Mouse (Mus musculus) cerebellum, postnatal 14 days (tissue): Measurements from ENCODE around the gene Rsg1.

Experiments used
- DNase-seq, 2 experiments: peaks; one replicate each; pipeline ENCODE4 v3.0.0; 2021; ENCODE audit warnings: mixed read lengths in 2 of 2

Gene Rsg1

DNA sequence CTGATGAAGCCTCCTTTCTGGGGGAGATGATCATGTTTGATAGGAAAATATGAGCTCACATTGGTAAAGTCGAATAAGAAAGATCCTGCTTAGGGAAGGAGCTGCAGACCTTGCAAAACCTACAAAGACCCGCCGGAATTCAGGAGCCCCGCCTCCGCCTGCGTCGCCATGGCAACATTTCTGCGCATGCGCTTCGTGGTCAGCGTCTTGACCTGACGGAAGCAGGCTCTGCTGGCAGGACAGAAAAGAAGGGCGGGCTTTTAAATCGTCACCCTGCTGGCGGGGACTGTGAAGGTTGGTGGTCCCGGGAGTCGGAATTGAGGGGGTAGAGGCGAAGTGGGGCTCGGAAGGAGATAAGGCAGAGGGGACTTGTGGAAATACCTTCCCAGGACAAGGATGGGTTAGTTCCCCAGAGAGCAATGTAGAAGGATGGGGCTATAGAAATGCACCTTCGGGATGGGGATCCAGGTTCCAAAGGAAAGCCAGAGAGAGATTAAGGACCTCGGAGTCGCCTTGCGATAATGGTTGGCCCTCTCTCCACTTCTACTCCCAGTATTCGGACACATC lies at the start of gene Rsg1:
TSS of gene Rsg1 (plus strand) at position 187 of the 567 bp plus-strand sequence.
- peak; percentile 97 to 98 for DNase-seq

DNA sequence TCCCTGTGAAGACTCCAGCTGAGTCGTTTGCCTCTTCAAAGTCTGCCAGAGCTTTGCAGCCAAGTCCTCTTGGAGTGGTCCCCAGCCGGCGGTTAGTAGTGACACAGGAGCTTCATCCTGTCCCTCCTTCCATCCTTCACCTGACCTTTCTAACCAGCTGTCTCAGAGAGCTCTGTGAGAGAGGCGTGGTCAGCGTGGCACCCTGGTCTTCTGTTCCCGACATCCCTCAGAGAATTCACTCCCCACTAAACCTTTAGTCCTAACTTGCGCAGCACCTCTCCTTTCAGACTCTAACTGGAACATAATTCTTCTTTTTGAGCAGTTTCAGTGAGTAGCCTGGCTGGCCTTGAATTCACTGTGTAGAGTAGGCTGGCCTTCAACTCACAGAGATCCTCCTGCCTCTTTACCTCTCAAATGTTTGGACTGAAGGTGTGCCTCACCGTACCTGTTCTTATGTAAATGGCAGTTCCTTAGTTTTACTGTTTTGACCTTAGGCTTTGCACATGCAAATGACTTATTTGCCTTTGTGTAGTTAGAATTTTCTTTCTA lies 47.9 kb upstream of the Rsg1 start:
- DNase-seq = no peak

DNA sequence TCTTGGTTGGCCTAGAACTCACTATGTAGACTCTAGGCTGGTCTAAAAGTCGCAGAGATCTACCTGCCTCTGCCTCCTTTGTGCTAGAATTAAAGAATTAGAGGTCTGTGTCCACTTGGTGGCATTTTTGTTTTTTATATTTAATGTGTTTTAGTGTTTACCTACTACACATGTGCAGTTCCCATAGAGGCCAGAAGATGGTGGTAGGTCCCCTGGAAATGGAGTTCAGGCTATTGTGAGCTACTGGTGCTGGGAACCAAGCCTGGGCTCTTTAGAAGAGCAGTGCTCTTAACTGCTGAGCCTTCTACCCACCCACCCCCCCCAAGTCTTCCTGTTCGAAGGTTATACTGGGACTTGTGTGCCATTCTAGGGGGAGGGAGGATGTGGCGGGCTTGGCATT lies 46.6 kb upstream of the Rsg1 start:
- no peak for DNase-seq

DNA sequence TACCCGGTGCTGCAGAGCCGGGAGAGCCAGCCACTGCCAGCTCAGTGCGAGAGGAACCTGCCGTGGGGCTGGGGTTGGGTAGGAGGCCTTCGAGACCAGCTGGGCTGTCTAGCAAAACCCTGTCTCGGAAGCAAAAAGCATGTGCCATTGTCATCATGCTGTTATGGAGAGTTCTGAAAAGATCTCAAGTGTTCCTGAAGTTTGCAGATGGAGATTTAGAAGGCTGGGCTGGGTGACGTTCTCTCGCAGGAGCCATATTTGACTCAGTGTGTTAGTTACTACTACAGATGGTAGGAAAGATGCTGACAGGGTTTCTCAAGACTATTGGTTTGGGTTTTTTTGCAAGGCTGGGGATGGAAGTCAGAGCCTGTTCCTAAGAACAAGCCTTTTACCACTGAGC lies 41.6 kb upstream of the Rsg1 start:
- DNase-seq = no peak

- DNase-seq = no peak
Measured at GRCm38 (mm10) chr4:141175783-141176182, 38.0 kb upstream of the Rsg1 start.

DNA sequence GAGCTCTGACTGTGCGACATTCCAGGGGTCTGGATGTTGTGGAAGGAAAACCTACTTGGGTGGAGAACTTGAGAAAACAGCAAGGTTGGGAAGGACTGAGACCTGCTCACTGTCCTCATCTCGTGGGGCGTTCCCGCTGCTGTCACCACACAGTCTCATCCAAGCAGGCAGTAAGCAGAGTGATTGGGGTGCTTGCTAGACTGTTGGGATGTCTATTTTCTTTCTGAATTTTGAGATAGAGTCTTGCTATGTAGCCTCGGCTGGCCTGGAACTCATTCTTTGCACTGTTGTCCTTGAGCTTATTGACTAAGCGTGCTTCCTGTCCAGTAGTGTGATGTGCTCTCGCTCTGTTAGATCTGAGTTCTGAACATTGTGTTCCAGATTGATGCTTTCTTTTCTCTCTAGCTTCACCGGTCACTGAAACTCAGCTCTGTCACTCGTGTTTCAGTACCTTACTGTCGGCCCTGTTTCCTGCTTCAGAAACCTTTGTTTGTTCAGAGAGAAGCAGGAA lies 37.4 kb upstream of the Rsg1 start:
- DNase-seq = no peak

- no peak for DNase-seq
Measured at GRCm38 (mm10) chr4:141178500-141178899, 35.3 kb upstream of the Rsg1 start.

DNA sequence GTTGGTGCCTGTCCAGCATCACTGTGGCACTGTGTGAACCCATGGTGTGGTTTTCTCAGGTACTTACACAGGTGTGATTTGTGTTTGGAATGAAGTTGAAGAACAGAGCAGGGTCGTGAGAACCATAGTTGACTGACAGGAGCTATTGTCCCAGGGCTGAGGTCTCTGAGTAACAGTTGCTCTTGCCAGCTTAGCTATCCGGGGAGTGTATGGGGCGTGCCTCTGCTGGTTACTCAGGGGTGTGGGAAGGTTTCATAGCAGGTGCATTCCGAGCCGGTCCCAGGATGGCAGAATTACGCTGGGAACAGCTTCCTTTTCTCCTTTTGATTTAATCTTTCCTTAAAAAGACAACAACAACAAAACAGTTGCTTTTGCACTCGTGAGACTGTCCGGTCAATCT lies 32.9 kb upstream of the Rsg1 start:
- DNase-seq = no peak

GRCm38 (mm10) chr4:141181981-141182380 lies 31.8 kb upstream of the Rsg1 start:
- DNase-seq = no peak

DNA sequence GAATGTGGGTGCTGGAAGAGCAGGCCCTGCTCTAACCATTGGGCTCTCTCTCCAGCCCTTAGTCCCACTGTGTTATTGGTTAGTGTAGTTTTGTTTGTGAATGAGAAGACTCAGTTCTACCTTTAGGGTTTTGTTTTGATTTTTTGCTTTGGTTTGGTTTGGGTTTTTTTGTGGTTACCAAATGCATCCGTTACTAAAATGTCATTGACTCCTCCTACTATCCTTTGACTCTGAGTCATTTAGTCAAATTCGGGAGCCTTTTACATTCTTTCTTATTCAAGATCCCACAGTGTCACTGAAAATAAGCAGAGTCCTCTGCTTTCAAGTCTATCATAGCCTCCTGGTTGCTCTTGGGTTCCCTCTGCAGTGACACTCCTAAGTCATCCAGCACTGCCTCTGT lies 29.8 kb upstream of the Rsg1 start:
- DNase-seq = no peak

GRCm38 (mm10) chr4:141184426-141184825 lies 29.3 kb upstream of the Rsg1 start:
- DNase-seq = no peak

- no peak for DNase-seq
Measured at GRCm38 (mm10) chr4:141186923-141187836, 26.6 kb upstream of the Rsg1 start.

DNA sequence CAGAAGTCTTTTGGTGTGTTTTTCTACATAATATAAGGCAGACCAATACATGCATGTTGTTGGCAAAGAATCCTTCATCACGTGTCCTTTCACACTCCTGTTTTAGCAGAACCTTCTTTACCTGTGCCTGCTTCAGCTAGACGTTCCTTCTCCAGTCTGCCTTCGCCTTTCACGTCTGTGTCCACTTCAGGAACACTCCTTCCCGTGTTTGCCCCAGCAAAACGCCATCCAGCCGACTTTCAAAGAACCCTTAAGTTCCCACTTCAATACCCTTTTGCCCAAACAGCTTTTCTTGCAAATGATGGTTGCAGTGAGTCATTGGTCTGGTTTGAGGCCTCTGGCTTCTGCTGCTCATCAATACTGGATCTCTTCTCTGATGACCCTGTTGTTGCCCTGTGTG lies 22.5 kb upstream of the Rsg1 start:
- DNase-seq = no peak

GRCm38 (mm10) chr4:141194553-141194952 lies 19.2 kb upstream of the Rsg1 start:
- no peak for DNase-seq

GRCm38 (mm10) chr4:141196981-141197685 lies 16.6 kb upstream of the Rsg1 start:
- DNase-seq = no peak

GRCm38 (mm10) chr4:141197686-141198035 lies 16.1 kb upstream of the Rsg1 start:
- no peak for DNase-seq

DNA sequence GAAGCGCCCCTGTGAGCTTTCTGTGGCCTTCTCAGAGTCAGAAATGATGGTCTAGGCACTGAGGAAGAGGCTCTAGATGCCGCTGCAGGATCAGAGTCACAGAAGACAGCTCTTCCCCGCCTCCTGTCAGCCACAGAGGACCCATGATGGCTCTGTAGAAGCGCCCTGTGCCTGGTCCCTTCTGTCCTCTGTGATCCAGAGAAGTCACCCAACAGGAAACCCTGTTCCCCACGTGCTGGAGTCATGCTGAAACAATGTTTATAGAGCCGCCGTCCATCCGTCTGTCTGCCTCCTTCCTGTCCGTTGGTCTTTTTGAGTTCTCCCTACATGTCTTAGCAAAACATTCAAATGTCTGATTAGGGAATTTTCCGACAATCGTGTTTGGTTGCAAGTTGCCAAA lies 12.8 kb upstream of the Rsg1 start:
- DNase-seq = no peak

DNA sequence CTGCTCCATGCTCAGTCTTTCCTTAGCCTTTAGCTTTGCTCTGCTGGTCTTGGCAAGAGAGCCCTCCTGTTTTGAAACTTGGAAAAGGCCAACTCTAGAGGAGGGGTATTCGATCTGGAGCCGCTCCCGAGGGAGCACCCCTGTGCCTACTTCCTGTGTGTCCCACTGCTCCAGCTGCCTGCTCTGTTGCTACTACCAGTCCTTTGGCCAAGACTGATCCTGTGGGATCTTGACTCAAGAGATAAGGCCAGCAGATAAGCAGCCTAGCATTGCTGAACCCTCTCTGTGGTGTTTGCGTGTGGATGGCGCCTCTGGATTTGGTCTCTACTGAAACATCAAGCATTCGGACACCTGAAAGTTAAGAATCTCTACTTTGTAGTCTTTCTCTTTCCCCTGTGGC lies 11.6 kb upstream of the Rsg1 start:
- DNase-seq = no peak

GRCm38 (mm10) chr4:141204580-141205061 lies 9.1 kb upstream of the Rsg1 start:
- peak; percentile 47 to 63 for DNase-seq

DNA sequence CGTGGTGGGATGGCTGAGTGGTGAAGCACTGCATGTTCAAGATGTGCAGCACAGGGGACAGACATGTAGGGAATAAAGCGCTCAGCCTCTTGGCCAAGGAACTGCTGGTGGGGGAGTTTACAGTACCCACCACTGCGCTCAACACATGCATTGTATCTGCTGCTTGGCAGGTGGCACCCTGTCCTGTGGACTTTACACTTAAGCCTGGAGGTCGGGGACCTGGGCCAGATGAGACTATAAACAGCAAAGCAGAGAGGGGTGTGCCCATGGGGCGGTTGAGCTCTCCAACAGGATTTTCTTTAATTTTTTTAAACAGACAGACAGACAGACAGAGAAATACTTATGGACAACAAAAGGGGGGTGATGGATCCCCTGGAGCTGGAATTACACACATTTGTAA lies 6.7 kb upstream of the Rsg1 start:
- DNase-seq = no peak

- DNase-seq = no peak
Measured at GRCm38 (mm10) chr4:141210524-141211219, 3.1 kb upstream of the Rsg1 start.

DNA sequence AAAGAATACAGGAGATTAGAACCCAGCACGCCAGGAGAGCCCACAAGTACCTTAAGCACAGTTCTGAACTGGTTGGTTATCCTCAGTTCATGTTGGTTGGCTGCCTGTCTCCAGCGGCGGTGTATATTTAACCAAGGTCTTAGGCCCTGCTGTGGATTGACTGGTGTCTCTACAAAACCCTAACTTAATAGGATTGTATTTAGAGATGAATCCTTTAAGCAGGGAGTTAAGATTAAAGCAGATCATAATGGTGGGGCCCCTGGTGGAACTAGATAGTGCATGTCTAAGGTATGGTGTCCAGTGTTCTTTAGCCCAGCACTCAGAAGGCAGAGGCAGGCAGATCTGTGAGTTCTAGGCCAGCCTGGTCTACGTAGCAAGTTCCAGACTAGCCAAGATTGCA lies 2.1 kb upstream of the Rsg1 start:
- DNase-seq = no peak

GRCm38 (mm10) chr4:141212892-141213291 lies 864 bp upstream of the Rsg1 start:
- no peak for DNase-seq
